Mouse (Mus musculus) ZHBTc4 (cell line): ENCODE results near the gene Ago4.

ENCODE experiments used
- DNase-seq: peaks from one replicate; pipeline ENCODE4 v3.0.0-alpha.2; 2011; ENCODE audit warnings: low read depth, low spot score

Gene Ago4

GRCm38 (mm10) chr4:126526164-126526563 lies 7.1 kb downstream of the Ago4 start:
- DNase-seq, result no peak

- no peak for DNase-seq
Observed at GRCm38 (mm10) chr4:126512308-126513066, 20.8 kb downstream of the Ago4 start.

- no peak for DNase-seq
Observed at GRCm38 (mm10) chr4:126511013-126511412, 22.3 kb downstream of the Ago4 start.

- DNase-seq, result peak; percentile 21
Observed at GRCm38 (mm10) chr4:126509072-126509471, 24.2 kb downstream of the Ago4 start.

GRCm38 (mm10) chr4:126508110-126508899 lies 25.0 kb downstream of the Ago4 start:
- DNase-seq, result no peak

GRCm38 (mm10) chr4:126502977-126503309 lies 30.3 kb downstream of the Ago4 start:
- no peak for DNase-seq

GRCm38 (mm10) chr4:126502141-126502976 lies 30.9 kb downstream of the Ago4 start:
- no peak for DNase-seq

- DNase-seq, result no peak
Observed at GRCm38 (mm10) chr4:126498601-126499000, 34.7 kb downstream of the Ago4 start.

- no peak for DNase-seq
Observed at GRCm38 (mm10) chr4:126496963-126497362, 36.3 kb downstream of the Ago4 start.

GRCm38 (mm10) chr4:126495942-126496790 lies 37.1 kb downstream of the Ago4 start:
- no peak for DNase-seq

- DNase-seq, result no peak
Observed at GRCm38 (mm10) chr4:126495453-126495852, 37.8 kb downstream of the Ago4 start.

GRCm38 (mm10) chr4:126493416-126493815 lies 39.9 kb downstream of the Ago4 start:
- no peak for DNase-seq

- DNase-seq, result no peak
Observed at GRCm38 (mm10) chr4:126491977-126492376, 41.3 kb downstream of the Ago4 start.

- DNase-seq, result no peak
Observed at GRCm38 (mm10) chr4:126490726-126491125, 42.5 kb downstream of the Ago4 start.

GRCm38 (mm10) chr4:126489811-126490210 lies 43.5 kb downstream of the Ago4 start:
- DNase-seq, result no peak

- no peak for DNase-seq
Observed at GRCm38 (mm10) chr4:126486217-126486616, 47.1 kb downstream of the Ago4 start.

GRCm38 (mm10) chr4:126485065-126485464 lies 48.2 kb downstream of the Ago4 start:
- DNase-seq, result no peak

GRCm38 (mm10) chr4:126483874-126484273 lies 49.4 kb downstream of the Ago4 start:
- DNase-seq, result no peak

GRCm38 (mm10) chr4:126482951-126483350 lies 50.3 kb downstream of the Ago4 start:
- peak; percentile 65 for DNase-seq

GRCm38 (mm10) chr4:126481461-126481860 lies 51.8 kb downstream of the Ago4 start:
- DNase-seq, result no peak

GRCm38 (mm10) chr4:126480288-126480687 lies 53.0 kb downstream of the Ago4 start:
- DNase-seq, result no peak
